Mouse (Mus musculus) layer of hippocampus, adult 11-12 months (tissue): Measurements from ENCODE around the gene Arhgap22.

Source experiments
- DNase-seq: peaks from one replicate; pipeline ENCODE4 v3.0.0; 2022; ENCODE audit warnings: low spot score

Gene Arhgap22

DNA sequence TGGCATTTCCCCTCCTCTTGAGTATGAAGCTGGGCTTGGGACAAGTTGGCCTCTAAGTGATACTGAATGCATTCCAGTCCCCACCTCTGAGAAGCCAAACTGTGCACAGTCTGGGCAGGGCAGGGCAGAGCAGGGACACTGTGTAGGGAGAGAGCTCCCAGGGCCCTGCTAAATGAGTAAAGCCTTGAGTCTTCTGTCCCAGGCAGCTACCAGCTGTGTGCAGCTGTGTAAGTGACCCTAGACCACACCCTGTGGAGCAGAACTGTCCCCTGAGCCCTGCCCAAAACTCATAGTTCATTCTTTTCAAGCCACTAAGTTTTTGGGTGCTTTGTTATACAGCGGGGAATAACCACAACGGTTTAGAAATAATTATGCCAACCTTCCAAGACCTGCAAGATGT is 67.1 kb downstream of the Arhgap22 start:
- DNase-seq: no peak

DNA sequence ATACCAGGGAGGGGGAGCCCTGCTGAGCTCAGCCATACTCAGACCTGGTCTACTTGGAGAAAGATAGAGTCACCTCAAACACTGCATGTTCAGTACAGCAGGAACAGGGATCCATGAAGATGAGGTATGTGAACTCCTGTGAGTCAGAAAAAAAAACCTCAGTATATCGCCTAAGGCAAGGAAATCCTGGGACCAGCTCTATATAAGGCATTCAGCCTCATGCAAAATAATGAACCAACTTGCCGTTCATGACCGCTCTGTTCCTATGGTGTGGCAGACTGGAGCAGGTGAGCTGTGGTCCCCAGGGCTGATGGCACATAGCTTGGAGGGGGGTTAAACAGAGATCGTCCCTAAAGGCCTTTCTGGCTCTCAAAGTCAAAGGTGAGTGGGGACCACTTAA is 68.6 kb downstream of the Arhgap22 start:
- DNase-seq: no peak

GRCm38 (mm10) chr14:33287920-33288319 is 74.1 kb downstream of the Arhgap22 start:
- no peak for DNase-seq

GRCm38 (mm10) chr14:33290038-33290437 is 76.2 kb downstream of the Arhgap22 start:
- no peak for DNase-seq

GRCm38 (mm10) chr14:33294488-33294887 is 80.7 kb downstream of the Arhgap22 start:
- no peak for DNase-seq

DNA sequence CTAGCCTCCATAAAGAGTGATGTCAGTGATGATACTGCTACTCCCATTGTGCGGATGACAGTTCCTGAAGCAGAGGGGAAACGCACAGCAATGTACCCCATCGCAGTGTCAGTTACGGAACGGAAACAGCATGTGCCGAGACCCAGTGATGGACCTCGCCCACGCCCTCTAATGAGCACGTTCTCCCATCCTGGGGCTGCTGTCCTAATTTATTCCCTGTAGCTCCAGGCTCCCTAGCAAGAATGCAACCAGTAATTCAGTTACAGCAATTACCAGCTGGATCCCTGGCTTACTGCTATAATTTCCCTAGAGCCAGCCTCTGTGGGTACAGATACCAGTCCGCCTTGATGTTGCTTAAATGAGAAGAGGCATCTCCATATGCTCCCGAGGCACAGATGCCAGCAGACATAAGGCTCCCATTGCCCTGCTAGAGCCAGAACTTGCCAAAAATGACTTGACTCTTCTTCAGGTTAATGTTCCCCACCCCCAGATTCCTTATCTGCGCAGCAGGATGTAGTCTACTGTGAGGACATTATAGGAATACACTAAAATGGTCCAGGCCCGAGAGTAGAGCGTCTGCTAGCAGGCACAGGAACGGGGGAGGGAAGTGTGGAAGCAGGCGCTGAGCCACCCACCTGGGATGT is 83.0 kb downstream of the Arhgap22 start:
- peak; percentile 81 for DNase-seq

DNA sequence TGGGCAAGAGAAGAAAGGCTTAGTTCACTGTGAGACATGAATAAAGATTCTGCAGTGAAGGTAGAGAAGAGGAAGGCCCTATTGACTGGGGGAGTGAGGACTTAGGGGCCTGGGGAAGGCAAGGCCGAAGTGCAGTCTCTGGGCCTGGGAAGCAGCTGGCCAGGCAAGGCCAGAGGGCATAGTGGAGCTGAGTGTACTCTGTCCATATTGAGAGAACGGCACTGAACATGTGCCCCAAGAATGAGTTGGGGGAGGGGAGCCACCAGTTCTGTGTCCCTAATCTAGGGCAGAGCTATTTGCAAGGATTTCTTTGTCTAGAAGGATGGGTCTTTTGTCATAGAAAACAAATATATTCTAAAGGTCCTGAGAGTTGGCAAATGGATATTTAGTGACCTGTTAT is 86.8 kb downstream of the Arhgap22 start:
- DNase-seq: no peak

GRCm38 (mm10) chr14:33303348-33303819 is 89.6 kb downstream of the Arhgap22 start:
- peak; percentile 89 for DNase-seq

DNA sequence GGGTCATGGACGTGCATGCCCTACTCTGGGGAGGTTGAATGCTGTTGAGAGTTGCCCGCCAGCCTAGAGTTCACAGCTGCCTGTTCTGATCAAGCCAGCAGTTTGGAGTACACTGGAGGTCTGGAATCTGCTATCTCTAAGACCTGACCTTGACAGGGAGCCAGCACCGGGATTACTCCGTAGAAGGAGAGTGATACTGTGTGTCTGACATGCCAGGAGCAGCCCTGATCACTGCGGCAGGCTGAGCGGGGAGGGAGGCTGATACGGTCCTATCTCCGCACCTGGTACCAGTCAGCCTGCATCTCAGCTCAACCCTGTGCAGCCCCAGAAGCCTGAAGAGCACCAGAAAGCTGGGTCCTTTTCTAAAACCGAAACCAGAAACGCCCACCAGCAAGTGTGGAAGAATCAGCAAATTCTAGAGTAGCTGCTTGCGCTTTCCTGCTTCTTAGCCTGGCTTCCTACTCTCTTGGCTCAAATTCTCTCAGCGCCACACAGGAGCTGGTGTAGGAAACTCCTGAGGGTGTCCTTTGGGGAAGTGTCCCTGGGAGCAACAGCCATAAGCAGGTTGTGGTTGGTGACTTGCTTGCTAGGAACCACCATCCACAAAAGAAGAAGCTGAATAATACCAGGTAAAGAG is 91.9 kb downstream of the Arhgap22 start:
- no peak for DNase-seq

DNA sequence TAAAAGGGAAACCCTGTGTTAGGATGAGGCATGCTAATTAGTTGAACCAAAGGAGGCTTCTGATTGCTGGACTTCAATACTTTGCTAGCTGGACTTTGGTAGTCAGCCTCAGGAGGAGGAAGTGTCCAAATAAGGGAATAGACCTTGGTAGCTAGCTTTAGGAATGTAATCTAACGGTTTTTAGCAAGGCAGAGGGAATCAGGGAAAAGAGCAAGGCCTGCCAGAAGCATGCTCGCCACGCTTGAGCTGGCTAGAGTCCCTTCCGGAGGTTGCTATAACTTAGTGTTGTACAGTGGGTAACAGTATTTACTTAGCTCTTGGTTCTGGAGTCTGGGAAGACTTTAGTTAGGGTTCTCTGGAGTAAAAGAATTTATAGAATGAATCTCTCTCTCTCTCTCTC is 96.9 kb downstream of the Arhgap22 start:
- DNase-seq: no peak

DNA sequence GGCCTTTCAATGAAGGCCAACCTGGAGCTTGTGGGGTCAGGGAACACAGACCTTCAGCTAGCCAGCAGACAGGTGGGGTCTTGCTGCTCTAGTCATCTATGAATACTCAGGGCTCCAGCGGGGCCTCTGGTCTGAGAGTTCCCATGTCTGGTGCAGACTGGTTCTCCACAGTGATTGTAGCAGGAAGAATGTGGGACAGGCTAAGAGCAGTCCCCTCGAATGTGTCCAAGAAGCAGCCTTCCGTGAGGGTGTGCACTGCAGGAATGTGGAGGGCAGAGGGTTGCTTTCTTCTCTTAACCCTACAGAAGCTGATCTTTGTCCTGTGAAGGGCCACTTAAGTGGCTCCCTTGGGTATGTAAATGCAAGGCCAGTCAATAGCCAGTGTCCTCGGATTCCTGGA is 98.5 kb downstream of the Arhgap22 start:
- DNase-seq: no peak

DNA sequence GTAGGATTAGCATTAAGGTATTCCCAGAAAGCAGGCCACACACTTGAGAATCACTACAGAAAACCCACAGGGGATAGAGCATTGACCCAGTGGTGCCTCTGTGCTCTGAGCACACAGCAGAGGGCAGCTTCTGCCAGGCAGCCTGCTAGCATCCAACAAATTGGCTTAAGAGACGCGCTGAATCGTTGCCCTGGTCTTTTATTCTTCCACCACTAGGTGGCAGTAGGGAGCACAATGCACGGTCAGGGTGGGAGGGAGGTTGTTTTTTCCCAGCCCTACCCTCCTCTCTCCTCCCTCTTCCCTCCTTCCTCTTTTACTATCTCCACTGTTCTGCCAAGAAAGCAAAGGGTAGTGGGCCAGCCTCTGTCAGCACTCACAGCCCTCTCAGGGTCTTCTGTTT is 99.8 kb downstream of the Arhgap22 start:
- peak; percentile 61 for DNase-seq

GRCm38 (mm10) chr14:33314160-33314559 is 100.3 kb downstream of the Arhgap22 start:
- no peak for DNase-seq

GRCm38 (mm10) chr14:33315111-33315510 is 101.3 kb downstream of the Arhgap22 start:
- DNase-seq: no peak

DNA sequence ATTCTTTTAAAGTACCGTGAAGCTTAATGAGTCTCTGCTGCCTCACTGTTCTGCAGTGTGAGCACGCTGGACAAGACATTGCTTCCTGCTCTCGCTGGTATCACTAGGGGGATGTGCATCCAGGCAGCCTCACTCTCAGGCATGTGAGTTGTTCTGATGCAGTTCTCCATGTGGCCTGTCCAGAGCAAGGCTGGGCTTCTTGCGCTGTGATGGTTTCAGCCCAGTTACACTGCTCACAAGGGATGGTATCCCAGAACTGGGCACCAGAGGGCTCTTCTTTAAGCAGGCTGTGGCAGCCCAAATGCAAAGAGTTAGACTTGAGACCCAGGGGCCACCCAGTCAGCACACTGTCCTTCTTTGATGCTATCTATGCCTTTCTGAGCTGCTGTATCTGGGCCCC is 101.9 kb downstream of the Arhgap22 start:
- DNase-seq: no peak

DNA sequence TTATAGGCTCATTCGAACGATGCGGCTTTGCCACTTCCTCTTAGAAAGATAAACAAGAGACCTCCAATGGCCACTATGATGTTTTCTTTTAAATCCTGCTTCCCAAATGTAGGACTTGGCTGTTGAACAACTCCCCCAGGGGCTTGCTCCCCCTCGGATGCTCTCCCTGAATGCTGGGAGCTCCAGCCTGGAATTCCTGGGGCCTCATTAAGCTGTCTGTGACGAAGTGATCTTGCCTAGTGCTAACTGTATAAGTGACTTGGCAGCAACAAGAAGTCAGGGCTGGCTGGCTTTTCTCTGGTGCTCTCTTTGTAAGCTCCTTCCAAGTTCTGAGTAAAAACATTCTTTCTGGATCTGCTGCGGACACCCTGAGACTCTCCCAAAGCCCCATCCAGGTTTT is 104.1 kb downstream of the Arhgap22 start:
- DNase-seq: no peak

DNA sequence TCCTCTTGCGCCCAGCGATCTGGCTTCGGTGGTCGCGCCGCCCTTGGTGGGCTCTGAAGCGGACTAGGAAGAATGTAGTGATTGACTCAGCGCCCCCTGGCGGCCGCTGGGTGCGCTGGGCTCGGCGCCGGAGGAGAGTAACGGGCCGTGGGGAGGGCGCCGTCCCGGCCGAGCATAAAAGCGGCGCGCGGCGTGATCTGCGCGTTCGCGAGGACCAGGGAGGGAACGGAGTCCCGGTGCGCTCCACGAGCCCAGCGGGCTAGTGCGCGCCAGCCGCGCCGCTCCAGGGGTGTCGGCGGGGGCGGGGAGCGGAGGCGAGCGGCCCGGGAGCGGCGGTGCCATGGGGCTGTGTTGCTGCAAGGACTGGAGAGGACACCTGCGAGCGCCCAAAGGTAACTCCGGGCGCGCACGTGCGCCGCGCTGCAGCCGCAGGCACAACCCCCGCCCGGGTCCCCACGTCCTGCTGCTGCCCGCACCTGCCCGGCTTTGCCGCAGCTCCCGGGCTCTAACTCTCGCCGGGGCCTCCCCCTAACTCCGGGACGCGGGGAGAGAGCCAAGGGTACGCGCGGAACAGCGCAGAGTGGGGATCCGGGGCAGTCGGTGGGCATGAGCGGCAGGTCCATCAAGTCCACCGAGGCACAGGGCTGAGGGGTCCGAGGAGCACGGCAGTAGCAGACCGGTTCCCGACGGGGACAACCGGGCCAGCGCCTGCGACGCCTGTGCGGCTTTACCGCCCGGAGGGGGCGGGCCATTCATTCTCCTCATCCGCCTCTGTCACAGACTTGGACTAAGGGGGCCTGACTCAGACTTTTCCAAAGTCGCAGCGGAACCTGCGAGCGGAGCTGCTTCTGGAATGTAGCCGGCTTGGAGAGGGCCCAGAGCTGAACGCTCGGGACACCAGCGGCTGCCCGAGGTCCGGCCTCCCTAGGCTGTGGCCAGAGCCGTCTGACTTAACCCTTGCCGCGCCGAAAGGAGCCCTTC is 106.0 kb downstream of the Arhgap22 start:
- DNase-seq: peak; percentile 67

DNA sequence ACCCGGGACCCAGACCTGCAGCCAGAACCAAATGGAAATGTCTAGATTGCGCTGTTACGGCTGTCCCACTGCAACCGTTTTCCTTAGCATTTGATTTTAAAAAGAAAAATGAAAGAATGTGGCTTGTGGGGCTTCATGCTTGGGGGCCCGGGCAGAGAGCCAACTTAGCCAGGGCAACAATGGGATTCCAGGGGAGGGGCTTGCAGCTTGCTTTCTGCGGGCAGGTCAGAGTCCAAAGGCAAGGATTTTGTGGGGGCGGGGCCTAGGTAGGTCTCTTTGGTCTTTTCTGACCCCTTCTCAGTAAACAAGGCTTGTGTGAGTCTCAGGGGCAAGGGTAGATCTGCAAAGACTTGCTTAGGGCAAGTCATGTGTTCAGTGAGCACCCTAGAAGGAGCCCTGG is 107.0 kb downstream of the Arhgap22 start:
- no peak for DNase-seq

DNA sequence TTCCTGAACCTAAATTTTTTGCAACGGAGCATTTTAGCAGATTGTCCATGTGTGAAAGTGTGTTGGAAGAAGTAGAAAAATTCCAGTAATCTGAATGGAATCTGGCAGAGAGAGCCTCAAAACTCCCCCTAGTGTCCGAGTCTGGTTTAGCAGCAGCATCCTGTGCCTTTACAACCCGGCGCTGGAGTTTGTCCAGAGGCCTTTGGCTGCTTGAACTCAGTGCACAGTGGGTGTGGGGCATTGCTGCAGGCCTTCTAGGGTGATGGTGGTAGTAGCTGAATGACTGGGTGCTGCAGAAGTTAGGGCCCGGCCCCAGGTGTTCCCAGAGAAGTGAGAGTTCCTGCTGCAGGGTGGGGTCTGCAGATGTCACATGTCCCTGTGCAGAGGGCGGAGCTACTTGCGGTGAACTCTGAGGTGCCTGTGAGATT is 108.8 kb downstream of the Arhgap22 start:
- peak; percentile 74 for DNase-seq

GRCm38 (mm10) chr14:33324556-33324955 is 110.7 kb downstream of the Arhgap22 start:
- peak; percentile 26 for DNase-seq

DNA sequence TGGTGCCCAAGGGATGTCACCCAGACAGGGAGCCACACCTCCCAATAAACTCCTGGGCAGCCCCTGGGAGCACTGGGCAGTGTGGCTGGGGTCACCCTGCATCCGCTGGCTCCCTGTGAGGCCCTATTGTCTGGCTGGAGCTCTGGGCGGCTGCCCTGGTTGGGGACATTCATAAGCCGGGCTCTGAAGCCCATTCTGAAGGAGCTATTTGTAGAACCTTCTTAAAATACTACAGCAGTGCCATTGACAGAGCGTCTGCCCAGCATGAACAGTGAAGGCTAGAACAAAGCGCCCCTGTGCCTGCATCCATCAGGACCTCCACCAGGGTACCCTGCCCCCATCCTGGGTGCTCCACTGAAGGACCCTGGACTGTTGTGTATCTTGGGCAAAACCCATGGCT is 114.5 kb downstream of the Arhgap22 start:
- no peak for DNase-seq

DNA sequence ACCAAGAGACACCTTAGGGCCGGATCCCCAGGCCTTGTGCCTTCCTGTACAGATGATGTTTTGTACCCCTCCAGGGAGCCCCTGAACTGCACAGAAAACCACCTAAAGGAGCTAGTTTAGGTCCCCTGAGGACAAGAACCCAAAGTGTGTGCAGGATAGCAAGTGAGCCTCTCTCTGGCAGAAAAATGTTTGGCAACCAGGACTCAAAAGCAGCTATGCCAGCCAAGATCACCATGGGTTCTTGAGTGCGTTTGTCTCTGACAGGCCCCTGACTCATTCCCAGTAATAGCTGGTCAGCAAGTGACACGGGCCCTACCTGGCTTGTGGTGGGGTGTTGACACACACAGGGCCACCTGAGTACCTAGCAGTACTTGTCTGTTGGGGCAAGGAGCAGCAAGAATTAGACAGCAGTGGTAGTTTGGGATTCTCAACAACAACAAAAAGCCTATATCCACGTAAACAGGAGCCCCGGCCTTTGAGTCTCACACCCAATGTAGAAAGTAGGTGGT is 115.5 kb downstream of the Arhgap22 start:
- no peak for DNase-seq
